Mouse (Mus musculus): ENCODE results near the gene Ankrd52. TPM values are rescaled to one million over a fixed set of nuclear protein-coding genes. Genes with fewer than 3 reads are reported as not detected.

Ankrd52 gene
- polyA plus RNA-seq, 1 experiment from 2014 or later, result 11.3 TPM

- no peak overlapping the region for H3K9ac ChIP-seq
- H3K4me1 ChIP-seq, result peaks cover 11% of the 10 kb centered on the region
- no peak overlapping the region; the same call in 1 of the 2 replicates for H3K4me2 ChIP-seq
- H3K9me3 ChIP-seq, result no peaks in the 10 kb centered on the region
- H3K27me3 ChIP-seq, result no peaks in the 10 kb centered on the region
- H3K36me3 ChIP-seq, result 0 out of 2 replicates have a peak, but pooled peaks cover 6% of the 10 kb centered on the region
- peak overlapping the region; percentile 5; the same call in 1 of the 2 replicates for H3K4me3 ChIP-seq
- H3K27ac ChIP-seq, result peak overlapping the region; percentile 75
- ATAC-seq (ENCODE audit: insufficient number of reproducible peaks, low FRiP score, low TSS enrichment, low read depth), result peak; percentile 63; the same call in 1 of the 2 replicates
- WGBS, result 44% methylated on average over 7 of the region's 7 CpGs
Measured at GRCm38 (mm10) chr10:128344568-128345275, 32.2 kb upstream of the Ankrd52 start.

GRCm38 (mm10) chr10:128347541-128347940 is 29.4 kb upstream of the Ankrd52 start:
- Histone ChIP-seq H3K27ac (no peak overlapping the region), H3K27me3 (no peaks in the 10 kb centered on the region), H3K36me3 (peaks cover 26% of the 10 kb centered on the region), H3K4me2 (no peak overlapping the region), H3K9me3 (no peaks in the 10 kb centered on the region), H3K4me3 (no peak overlapping the region), H3K9ac (no peak overlapping the region), H3K4me1 (peaks cover 8% of the 10 kb centered on the region)
- ATAC-seq (ENCODE audit: insufficient number of reproducible peaks, low FRiP score, low TSS enrichment, low read depth), result no peak
- 84% methylated on average over 8 of the region's 8 CpGs for WGBS

- peaks cover 85% of the 10 kb centered on the region for H3K36me3 ChIP-seq
- H3K9me3 ChIP-seq, result no peaks in the 10 kb centered on the region
- H3K27me3 ChIP-seq, result no peaks in the 10 kb centered on the region
- H3K27ac ChIP-seq, result no peak overlapping the region
- no peak overlapping the region for H3K4me3 ChIP-seq
- no peak for ATAC-seq (ENCODE audit: insufficient number of reproducible peaks, low FRiP score, low TSS enrichment, low read depth)
- no peak overlapping the region for H3K4me2 ChIP-seq
- no peak overlapping the region for H3K9ac ChIP-seq
- WGBS, result 47% methylated on average over 2 of the region's 2 CpGs
- H3K4me1 ChIP-seq, result no peaks in the 10 kb centered on the region
Measured at GRCm38 (mm10) chr10:128358796-128359195, 18.1 kb upstream of the Ankrd52 start.

GRCm38 (mm10) chr10:128359226-128359625 is 17.7 kb upstream of the Ankrd52 start:
- peaks cover 80% of the 10 kb centered on the region for H3K36me3 ChIP-seq
- H3K27ac ChIP-seq, result no peak overlapping the region
- no peak overlapping the region for H3K9ac ChIP-seq
- H3K9me3 ChIP-seq, result no peaks in the 10 kb centered on the region
- ATAC-seq (ENCODE audit: insufficient number of reproducible peaks, low FRiP score, low TSS enrichment, low read depth), result no peak
- H3K27me3 ChIP-seq, result no peaks in the 10 kb centered on the region
- H3K4me1 ChIP-seq, result no peaks in the 10 kb centered on the region
- H3K4me3 ChIP-seq, result no peak overlapping the region
- no peak overlapping the region for H3K4me2 ChIP-seq
- 85% methylated on average over 6 of the region's 6 CpGs for WGBS

- ATAC-seq (ENCODE audit: insufficient number of reproducible peaks, low FRiP score, low TSS enrichment, low read depth), result no peak
- Histone ChIP-seq H3K4me2 (no peak overlapping the region), H3K9ac (no peak overlapping the region), H3K9me3 (no peaks in the 10 kb centered on the region), H3K36me3 (peaks cover 75% of the 10 kb centered on the region), H3K27ac (no peak overlapping the region), H3K27me3 (no peaks in the 10 kb centered on the region), H3K4me1 (no peaks in the 10 kb centered on the region), H3K4me3 (no peak overlapping the region)
- WGBS, result 93% methylated on average over 6 of the region's 6 CpGs
Measured at GRCm38 (mm10) chr10:128361836-128362235, 15.1 kb upstream of the Ankrd52 start.

- 42% methylated on average over 3 of the region's 3 CpGs for WGBS
- no peaks in the 10 kb centered on the region for H3K9me3 ChIP-seq
- no peak overlapping the region for H3K4me2 ChIP-seq
- H3K36me3 ChIP-seq, result peaks cover 70% of the 10 kb centered on the region
- peaks cover 3% of the 10 kb centered on the region for H3K4me1 ChIP-seq
- no peak overlapping the region for H3K9ac ChIP-seq
- no peak for ATAC-seq (ENCODE audit: insufficient number of reproducible peaks, low FRiP score, low TSS enrichment, low read depth)
- no peaks in the 10 kb centered on the region for H3K27me3 ChIP-seq
- H3K4me3 ChIP-seq, result no peak overlapping the region
- no peak overlapping the region for H3K27ac ChIP-seq
Measured at GRCm38 (mm10) chr10:128362568-128362967, 14.3 kb upstream of the Ankrd52 start.

- 15% methylated on average over 19 of the region's 19 CpGs for WGBS
- ATAC-seq (ENCODE audit: insufficient number of reproducible peaks, low FRiP score, low TSS enrichment, low read depth), result no peak; the same call in 1 of the 2 replicates
- Histone ChIP-seq H3K9me3 (no peaks in the 10 kb centered on the region), H3K4me2 (peak overlapping the region; percentile 85), H3K9ac (peak overlapping the region; percentile 69), H3K27ac (peak overlapping the region; percentile 97; the same call in 1 of the 2 replicates), H3K27me3 (no peaks in the 10 kb centered on the region), H3K36me3 (peaks cover 18% of the 10 kb centered on the region), H3K4me1 (peaks cover 13% of the 10 kb centered on the region), H3K4me3 (peak overlapping the region; percentile 75)
Measured at GRCm38 (mm10) chr10:128367899-128368401, 9.0 kb upstream of the Ankrd52 start.

- Histone ChIP-seq H3K4me2 (peak within 1 kb of the TSS; percentile 85), H3K4me3 (peak within 1 kb of the TSS; percentile 75), H3K9me3 (no peaks in the 10 kb centered on the region), H3K27me3 (no peaks in the 10 kb centered on the region), H3K4me1 (peaks cover 13% of the 10 kb centered on the region), H3K27ac (peak within 1 kb of the TSS; percentile 97), H3K36me3 (peaks cover 11% of the 10 kb centered on the region), H3K9ac (peak within 1 kb of the TSS; percentile 69)
- ATAC-seq (ENCODE audit: insufficient number of reproducible peaks, low FRiP score, low TSS enrichment, low read depth), result peak; percentile 93
- WGBS, result under 1% methylated on average over 78 of the region's 87 CpGs
Measured at GRCm38 (mm10) chr10:128368402-128369217, 8.3 kb upstream of the Ankrd52 start, which contains the start of gene Coq10a. Gene Coq10a, minus strand, starts transcription at chr10:128368997.

- H3K27me3 ChIP-seq, result no peaks in the 10 kb centered on the region
- peaks cover 13% of the 10 kb centered on the region for H3K4me1 ChIP-seq
- peak overlapping the region; percentile 75 for H3K4me3 ChIP-seq
- 4% methylated on average over 9 of the region's 9 CpGs for WGBS
- no peaks in the 10 kb centered on the region for H3K9me3 ChIP-seq
- H3K4me2 ChIP-seq, result peak overlapping the region; percentile 85
- no peak for ATAC-seq (ENCODE audit: insufficient number of reproducible peaks, low FRiP score, low TSS enrichment, low read depth)
- H3K9ac ChIP-seq, result peak overlapping the region; percentile 69
- peak overlapping the region; percentile 97 for H3K27ac ChIP-seq
- peaks cover 10% of the 10 kb centered on the region; the same call in 1 of the 2 replicates for H3K36me3 ChIP-seq
Measured at GRCm38 (mm10) chr10:128369218-128369543, 7.7 kb upstream of the Ankrd52 start.

- WGBS, result 87% methylated on average over 6 of the region's 6 CpGs
- Histone ChIP-seq H3K4me2 (peak overlapping the region; percentile 85), H3K4me3 (peak overlapping the region; percentile 75), H3K27me3 (no peaks in the 10 kb centered on the region), H3K9me3 (no peaks in the 10 kb centered on the region), H3K36me3 (peaks cover 10% of the 10 kb centered on the region; the same call in 1 of the 2 replicates), H3K9ac (peak overlapping the region; percentile 69; the same call in 1 of the 2 replicates), H3K27ac (peak overlapping the region; percentile 97), H3K4me1 (peaks cover 13% of the 10 kb centered on the region)
- no peak for ATAC-seq (ENCODE audit: insufficient number of reproducible peaks, low FRiP score, low TSS enrichment, low read depth)
Measured at GRCm38 (mm10) chr10:128369599-128369998, 7.3 kb upstream of the Ankrd52 start.

GRCm38 (mm10) chr10:128370021-128370420 is 6.9 kb upstream of the Ankrd52 start:
- WGBS, result 64% methylated on average over 5 of the region's 6 CpGs
- no peak overlapping the region for H3K27ac ChIP-seq

More at GRCm38 (mm10) chr10:128370021-128370420, 6.9 kb upstream of the Ankrd52 start:
- Histone ChIP-seq H3K9ac (no peak overlapping the region), H3K36me3 (peaks cover 7% of the 10 kb centered on the region; the same call in 1 of the 2 replicates), H3K4me2 (no peak overlapping the region), H3K9me3 (no peaks in the 10 kb centered on the region), H3K4me1 (peaks cover 13% of the 10 kb centered on the region), H3K4me3 (no peak overlapping the region), H3K27me3 (no peaks in the 10 kb centered on the region)
- no peak for ATAC-seq (ENCODE audit: insufficient number of reproducible peaks, low FRiP score, low TSS enrichment, low read depth)
